Mouse (Mus musculus) c-Kit-positive CD71-negative TER-119-negative erythroid progenitor cells, embryonic 14.5 days (primary cell): ENCODE data around the gene Runx2.

Source experiments
- DNase-seq: peaks from one replicate; pipeline ENCODE4 v3.0.0-alpha.2; 2013; ENCODE audit warnings: low read depth

Runx2 gene

DNA sequence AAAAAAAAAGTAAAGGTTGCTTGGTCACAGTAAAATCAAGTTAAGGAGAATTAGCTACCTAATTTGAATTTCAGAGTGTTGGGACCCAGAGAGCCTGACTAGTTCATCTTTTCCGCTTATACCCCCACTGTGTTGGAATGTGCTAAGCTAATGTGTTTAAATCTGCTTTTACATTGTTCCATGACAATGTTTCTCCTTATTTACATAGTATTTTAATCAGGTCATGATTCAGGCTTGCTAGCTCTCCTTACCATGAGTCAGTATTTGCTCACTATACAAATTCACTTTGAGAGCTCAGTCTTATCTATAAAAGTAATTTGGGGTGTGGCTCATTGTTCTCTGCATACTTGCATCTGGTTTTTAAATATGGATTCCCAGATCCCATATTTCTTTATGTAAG is 47.2 kb downstream of the Runx2 start:
- no peak for DNase-seq

GRCm38 (mm10) chr17:44766975-44767374 is 47.6 kb downstream of the Runx2 start:
- no peak for DNase-seq

DNA sequence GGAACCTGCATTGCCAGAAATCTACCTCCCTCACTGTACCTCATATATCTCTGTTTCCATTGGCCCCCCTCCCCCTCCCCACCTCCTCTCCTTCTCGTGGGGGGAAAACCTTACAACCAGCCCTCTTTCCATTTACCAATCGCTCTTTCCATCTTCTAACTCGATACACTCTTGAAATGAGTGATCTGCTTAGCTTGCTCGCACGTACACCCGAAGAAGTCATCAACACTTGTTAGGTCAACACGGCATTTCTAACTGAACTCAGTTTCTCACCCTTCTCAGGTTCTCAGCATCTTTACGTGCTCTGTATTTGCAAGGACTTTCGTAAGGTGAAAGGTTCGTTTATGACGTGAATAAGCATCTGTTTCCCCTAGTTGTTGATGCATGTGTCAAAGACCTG is 48.3 kb downstream of the Runx2 start:
- DNase-seq, result no peak

DNA sequence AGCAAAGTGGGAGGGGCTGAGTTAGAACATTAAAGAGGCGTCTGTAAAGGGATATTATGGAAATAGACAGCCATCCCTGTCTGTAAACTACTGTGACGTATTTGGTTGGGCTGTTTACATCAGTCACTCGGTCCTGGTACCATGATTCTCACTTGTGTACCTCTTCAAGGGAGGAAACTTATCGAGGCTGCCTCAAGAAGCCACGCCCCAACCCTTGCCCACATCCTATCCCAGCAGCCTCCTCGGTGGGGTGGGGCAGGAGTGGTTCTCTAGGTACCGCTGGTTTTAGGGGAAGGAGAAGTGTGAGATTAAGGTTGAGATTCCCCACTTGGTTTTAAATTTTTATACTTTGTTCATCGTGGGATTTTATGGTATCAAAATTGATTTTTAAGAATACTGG is 69.2 kb downstream of the Runx2 start:
- no peak for DNase-seq

DNA sequence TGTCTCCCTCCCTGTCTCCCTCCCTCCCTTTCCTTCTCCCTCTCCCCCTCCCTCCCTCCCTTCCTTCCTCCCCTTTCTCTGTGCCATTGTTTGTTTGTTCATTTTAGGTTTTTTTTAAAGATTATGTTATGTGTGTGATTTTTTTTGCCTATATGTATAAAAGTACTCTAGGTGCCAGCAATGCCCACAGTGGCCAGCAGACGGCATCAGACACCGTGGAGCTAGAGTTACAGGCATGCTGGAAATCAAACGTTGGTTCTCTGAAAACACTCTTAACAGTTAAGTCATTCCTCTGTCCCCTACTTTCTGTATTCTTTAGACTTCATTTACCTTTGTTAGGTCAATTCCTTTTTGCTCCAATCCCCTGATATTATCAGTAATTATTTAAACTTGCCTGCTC is 70.8 kb downstream of the Runx2 start:
- no peak for DNase-seq

DNA sequence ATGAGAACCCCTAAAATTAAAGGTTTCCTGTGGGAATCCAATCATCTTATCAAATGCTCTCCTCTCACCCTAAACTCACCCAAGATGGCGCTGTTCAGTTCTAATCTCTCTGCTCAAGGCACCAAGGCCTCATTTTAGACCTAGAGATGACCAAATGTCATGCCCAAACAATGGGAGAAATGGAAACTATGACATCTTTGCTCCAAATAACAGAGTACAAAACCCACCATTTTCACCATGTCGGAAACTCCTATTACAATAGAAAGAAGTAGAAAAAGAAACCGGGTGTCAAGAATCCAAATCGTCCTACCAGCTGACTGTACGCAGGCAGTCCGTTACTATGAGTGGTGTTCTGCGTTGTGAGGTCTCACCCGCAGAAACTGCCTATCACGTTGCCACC is 72.4 kb downstream of the Runx2 start:
- no peak for DNase-seq

GRCm38 (mm10) chr17:44738121-44738637 is 76.4 kb downstream of the Runx2 start:
- no peak for DNase-seq

- DNase-seq, result no peak
Measured at GRCm38 (mm10) chr17:44737275-44738120, 77.1 kb downstream of the Runx2 start.

DNA sequence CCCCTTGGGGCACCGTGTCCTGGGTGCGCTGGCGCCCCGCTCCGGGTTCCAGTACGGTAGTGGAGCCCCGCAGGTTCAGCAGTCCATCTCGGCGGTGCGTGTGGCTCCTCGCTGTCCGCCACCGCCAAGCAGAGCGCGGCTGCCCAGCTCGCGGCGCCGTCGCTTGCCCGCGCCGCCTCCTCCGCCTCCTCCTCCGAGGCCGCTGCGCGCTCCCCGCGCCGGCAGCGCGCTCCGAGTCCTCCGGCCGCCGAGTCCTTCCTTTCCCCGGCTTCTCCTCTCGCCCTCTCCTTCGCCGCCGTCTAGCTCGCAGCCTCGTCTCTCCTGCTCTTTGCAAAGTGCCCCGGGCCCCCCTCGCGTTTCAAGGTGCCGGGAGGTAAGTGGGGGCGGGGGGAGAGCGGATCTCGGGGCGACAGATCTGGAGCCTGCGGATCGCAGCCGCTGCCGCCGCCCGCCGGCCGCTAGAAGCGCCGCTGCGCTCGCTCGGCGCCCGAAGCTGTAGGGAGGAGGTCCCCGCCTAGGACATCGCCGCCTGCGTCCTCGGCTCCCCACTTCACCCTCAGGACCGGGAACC is 78.5 kb downstream of the Runx2 start:
- no peak for DNase-seq

GRCm38 (mm10) chr17:44735223-44735990 is 79.2 kb downstream of the Runx2 start:
- DNase-seq, result no peak

DNA sequence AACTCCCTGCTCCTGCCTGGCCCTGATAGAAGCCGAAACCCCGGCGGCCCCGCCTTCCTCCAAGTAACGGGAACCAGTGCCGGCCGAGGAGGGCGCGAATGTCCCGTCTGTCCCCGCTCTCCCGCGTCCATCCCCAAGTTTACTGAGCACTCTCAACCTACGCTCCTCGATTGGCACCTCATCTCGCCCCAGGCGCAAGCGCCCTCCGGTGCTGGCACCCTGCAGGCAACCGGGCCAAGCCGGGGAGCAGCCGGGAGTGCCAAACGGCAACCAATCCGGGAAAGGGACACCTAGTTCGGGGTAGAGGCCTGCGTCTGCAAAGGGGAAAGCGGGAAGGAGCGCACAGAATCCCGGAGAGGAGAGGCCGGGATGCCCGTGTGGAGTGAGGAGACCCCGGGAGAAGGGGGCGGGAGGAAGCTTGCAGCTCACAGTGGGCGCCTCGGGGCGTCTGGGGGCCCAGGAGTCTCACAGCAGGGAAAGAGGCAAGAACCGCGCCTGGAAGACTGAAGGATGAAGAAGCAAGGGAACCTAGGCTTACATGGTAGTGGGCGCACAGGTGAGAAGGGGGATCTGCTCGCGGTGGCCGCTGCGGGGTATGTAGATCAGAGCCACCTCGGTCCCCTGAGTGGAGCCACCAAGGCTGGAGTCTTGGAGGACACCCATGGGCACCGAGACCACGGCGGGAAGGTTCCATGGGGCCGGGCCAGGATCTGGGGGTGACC is 79.9 kb downstream of the Runx2 start:
- no peak for DNase-seq

- no peak for DNase-seq
Measured at GRCm38 (mm10) chr17:44733544-44734310, 80.9 kb downstream of the Runx2 start.

DNA sequence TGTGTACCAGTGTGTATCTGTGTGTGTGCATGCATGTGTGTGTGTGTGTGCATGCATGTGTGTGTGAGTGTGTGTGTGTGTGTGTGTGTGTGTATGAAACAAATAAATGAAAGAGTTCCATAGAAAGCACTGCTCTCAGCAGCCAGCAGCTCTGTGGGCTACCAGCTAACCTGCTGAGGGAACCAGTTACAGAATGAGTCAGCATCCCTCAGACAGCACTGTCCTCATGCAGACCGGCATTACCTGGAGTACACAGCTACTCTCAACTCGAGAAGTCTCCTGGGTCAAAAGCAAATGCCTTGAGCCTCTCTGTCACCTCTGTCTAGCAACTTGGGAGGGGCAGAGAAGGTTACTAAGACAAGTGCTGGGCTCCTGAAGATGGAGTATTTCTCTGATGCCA is 86.1 kb downstream of the Runx2 start:
- DNase-seq, result no peak

DNA sequence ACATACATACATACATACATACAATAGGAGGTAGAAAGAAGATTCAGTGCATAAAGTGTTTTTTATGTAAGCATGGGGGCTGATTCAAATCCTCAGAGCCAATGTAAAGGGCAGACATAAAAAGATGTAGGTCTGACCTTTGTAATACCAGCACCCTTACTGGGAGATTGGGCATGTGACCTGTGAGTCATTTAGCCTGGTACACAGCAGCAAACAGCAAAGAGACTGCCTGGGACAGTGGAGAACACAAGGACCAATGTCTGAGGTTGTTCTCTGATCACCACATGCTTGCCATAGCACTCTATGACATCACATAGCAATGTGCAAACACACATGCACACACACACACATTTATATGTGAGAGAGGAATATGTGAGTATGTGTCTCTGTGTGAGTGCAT is 86.9 kb downstream of the Runx2 start:
- DNase-seq, result no peak

DNA sequence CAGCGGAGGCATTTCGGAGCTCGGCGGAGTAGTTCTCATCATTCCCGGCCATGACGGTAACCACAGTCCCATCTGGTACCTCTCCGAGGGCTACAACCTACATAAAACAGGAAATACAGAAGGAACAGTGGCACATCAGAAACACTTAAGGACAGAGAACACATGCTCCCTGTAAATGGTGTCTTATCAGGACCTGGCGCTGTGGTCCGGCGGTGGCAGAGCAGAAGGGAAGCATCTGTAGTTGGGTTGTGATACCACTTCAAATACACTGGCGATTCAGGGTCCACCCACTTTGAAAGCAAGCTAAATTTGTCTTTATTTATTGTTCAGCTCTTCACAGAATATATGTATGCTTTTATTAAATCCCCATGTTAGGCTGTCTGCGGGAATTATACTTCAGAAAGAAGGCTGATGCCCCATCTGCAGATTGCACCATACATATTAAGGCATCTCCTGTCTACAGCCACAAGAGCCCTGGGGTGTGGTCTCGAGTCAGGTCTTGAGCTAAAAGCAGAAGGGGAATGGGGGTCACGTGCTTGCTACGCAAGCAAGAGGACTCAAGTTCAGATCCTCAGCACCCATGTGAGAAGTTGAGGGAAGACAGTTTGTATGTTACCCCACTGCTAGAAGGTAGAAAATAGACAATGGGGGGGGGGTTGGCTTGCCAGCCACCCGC is 89.7 kb downstream of the Runx2 start:
- no peak for DNase-seq

- DNase-seq, result no peak
Measured at GRCm38 (mm10) chr17:44724255-44724654, 90.3 kb downstream of the Runx2 start.

GRCm38 (mm10) chr17:44722103-44722792 is 92.3 kb downstream of the Runx2 start:
- DNase-seq, result no peak

GRCm38 (mm10) chr17:44718591-44718990 is 96.0 kb downstream of the Runx2 start:
- no peak for DNase-seq

DNA sequence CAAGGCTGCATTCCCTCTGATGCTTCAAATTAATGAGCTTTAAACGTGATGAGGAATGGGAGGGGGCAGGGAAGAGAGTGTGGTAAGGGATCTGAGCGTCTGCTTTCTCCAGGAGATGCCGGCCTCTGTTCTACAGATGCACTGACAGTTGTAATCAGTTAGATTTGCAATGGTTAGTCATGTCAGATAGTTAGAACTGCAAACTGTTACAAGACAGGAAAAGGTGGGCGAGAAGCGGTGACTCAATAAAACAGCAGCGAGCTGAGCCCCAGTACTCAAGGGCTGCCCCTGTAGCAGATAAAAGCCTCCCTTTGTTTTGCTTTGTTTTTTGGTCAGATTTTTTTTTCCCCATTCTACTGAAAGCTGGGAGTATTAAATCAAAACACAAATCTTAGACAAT is 96.6 kb downstream of the Runx2 start:
- no peak for DNase-seq

DNA sequence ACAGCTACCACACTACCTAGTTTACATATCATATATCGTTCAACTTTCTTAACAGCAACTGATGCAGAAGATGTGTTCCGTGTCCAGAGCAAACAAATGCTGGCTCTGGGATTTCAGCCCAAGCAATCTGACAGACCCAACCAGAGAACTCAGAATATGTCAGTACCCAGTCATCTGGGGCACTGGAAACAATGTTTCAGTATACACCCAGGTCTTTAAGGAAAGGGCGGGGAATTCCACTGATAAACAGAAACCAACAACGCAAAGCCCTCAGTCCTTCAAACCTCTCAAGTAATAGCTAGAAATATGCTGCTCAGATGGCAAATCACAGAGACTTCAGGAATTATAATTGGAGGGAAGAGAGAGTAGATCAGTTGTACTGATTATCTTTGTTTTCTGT is 100.5 kb downstream of the Runx2 start:
- DNase-seq, result no peak
